Mouse (Mus musculus) left cerebral cortex, adult 18-20 months (tissue): ENCODE measurements at regions not wholly inside any gene's neighbourhood (a gene's known extent, or its start where the extent isn't known, plus 50 kb on each side); places are given as distances from the start of the nearest gene placed in this dataset.

Experiments used
- DNase-seq, 2 experiments: peaks; one replicate each; pipeline ENCODE4 v3.0.0; 2021 to 2022; ENCODE audit warnings: low spot score in 2 of 2, mixed read lengths in 1 of 2

DNA sequence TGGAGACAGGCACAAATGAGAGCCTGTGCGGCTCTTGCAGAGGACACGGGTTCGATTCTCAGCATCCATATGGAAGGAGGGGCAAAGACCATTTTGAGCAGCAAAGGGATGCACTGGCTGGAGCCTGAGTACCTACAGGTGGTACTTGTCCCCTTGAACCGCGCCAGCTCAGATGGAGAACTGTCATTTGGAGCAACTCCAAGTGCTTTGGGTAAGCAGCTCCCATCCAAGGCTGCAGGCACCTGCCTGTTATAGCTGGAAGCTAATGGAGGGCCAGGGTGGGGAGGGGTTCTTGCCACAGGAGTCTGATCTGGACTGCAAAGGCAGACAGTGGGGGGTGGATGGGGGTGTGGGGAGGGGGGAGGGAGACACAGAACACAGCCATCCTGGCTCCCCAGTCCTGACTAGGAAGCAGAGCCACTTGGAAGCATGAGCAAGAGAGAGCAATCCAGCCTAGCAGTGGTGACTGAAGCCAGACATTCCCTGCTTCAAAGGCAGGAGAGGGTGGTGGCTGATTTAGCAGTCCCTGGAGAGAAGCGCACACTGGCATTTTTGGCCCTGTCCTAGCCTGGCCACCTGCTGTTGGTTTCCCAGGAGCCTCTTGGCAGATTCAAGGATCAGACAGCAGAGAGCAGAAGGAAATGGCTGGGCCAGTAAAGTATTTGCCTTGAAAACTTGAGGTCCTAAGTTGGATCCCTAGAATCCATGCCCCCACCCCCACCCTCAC is 112.1 kb upstream of the Sdk2 start:
- no peak for DNase-seq

DNA sequence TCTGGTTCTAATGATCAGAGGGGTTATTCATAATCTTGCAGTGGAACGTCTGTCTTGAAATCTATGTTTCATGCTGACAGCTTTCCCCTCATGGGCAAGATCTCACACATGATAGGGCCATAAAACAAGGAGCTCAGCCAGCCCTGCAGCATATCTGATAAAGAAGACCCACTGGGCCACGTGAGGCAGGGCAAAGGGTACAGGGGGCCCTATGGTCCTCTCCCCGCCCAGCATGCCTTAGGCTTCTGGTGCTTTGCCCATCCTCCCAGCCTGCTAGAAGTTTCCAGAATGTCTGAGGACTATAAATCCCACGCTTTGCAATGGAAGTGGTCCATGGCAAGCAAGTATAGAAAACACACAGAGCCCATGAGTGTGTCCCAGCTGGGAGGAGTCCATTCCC is 110.9 kb upstream of the Sdk2 start:
- DNase-seq: no peak

DNA sequence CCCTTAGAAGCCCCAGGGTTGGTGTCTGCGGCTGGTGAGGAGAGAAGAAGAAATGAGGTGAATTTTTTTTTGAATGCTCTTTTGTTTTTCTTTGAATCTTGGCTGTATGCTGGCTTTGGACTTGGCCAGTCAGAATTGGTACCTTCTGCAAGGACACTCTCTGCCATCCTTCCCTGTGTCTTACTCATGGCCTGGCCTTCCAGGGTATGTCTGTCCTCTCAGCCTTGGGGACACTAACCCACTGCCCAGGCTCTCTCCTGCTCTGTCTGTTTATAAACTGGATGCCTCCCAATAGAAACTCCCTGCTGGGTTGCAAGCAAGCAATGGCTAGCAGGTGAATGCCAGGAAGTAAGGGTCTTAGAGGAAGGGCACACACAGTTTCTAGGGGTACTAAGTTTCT is 110.4 kb upstream of the Sdk2 start:
- no peak for DNase-seq

GRCm38 (mm10) chr11:114176671-114177212 is 109.9 kb upstream of the Sdk2 start:
- peak; percentile 25 to 49 for DNase-seq

- no peak for DNase-seq
Observed at GRCm38 (mm10) chr11:114175437-114176131, 108.7 kb upstream of the Sdk2 start.

DNA sequence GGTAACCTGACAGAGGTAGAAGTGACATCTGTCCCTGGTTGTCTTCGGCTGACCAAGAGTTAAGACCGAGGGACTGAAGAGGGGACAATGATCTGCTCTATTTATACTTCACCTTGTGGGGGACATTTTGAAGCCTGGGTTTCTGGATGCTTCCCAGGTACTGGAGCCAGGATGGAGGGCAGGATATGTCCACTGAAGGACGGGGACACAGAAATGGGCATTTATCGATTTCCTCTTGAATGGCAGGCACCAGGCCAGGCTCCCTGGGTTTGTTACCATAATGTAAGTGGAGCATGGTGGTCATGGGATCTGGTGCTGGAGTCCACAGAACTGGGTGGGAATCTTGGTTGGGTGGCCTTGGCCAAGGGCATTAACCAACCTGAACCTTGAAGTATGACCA is 108.0 kb upstream of the Sdk2 start:
- no peak for DNase-seq

GRCm38 (mm10) chr11:114168231-114168661 is 101.4 kb upstream of the Sdk2 start:
- no peak for DNase-seq

DNA sequence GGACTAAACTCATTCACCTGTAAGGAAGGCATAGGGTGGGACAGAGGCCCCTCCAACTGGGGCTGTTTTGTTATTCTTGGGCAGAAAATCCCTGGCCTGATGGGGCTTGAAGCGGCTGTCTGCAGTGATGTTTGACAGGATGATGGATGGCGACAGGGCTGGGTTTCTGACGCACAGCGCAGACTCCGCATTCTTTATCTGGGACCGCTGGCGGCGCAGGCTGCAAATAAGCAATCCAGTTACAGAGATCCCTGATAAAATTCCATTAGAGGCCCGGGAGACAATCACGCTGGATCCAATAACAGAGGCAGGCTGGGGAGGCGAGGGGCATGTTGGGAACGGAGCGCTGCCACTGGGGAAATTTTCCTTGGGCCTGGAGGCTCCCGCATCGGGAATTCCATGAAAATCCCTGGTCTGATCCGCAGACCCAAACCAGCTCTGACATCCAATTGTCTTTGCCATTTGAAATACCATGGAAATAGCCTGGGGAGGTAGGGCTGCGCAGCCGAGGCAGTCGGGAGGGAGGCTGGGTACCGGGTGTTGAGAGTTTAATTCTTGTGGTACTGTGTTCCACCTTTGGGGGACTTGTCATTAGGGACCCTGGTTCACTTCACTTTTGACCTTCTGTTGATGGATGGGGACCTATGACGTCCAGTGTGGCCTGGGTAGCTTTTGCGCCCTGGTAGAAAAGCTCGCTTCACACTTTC is 99.0 kb upstream of the Sdk2 start:
- no peak for DNase-seq

DNA sequence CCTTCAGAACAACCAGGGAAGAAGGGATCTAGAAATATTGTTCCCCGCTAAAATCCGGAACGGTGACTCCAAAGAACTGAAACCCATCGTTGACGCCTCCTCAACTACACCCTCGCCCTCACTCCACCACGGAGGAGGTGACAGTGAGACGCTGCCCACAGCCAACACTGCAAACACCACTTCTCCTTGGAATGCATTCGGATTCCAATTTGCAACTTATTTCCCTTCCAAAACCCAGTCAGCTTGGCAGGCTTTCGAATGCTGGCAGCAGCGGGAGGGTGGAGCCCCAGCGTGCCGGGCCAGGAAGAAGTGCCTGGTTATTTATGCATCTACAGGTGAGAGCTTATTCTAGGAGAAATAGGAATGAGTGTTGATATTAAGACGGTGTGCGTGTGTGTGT is 85.9 kb upstream of the Sdk2 start:
- peak; percentile 69 to 73 for DNase-seq

DNA sequence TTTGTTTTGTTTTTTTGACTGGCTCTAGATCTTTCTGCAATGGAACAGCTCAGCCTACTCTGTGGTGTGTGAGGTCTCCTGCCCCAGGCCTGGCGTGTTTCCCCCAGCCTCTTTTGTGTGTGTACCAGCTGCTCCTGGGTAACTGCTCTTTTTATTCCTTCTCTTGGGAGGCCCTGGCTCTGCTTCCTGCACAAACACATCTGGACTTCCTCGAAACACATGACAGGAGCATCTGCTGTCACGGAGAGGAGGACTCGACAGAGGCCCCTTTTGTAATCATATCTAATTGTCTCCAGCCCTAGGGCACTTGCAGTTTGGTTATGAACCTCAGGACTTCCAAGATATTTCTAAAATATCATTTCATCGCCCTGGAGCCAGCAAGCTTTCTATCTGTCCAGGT is 79.5 kb upstream of the Sdk2 start:
- no peak for DNase-seq

DNA sequence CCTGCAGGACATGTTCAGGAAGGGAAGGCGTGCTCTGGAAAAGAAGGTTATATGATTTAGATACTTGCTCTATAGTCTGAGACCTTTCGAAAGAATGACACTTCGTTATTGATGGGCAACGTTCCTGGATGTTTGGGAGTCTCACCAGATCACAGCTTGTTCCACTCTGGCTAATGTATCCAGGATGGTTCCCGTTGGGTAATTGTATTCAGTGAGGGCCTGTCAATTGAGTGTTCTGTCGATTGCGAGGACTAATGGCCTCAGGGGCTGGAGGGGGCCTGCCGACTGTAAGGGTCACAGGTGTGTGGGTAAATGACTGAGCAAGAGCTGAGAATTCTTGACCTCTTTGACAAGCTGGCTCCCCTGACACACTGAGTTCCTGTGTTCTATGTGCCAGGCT is 62.4 kb upstream of the Sdk2 start:
- DNase-seq: no peak

DNA sequence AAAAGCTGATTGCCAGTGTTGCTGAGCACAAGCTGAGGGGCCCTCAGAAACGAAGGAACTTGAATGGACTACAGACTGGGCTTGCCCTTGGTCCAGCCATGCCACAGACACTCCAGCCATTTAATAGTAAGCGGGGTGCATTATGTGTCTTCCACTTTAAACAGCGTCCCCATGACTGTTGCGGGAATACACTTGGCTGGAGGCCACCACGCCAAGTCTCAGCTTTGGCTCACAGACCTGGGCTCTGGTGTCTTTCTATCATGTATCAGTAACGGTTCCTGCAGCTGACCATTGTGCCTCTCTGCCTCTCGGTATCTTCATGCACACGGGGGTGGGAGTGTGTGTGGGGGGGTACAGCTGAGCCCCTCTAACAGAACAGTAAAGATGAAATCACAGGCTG is 62.0 kb upstream of the Sdk2 start:
- no peak for DNase-seq

- no peak for DNase-seq
Observed at GRCm38 (mm10) chr11:114127426-114127825, 60.6 kb upstream of the Sdk2 start.

- no peak for DNase-seq
Observed at GRCm38 (mm10) chr11:114122175-114122574, 55.3 kb upstream of the Sdk2 start.

DNA sequence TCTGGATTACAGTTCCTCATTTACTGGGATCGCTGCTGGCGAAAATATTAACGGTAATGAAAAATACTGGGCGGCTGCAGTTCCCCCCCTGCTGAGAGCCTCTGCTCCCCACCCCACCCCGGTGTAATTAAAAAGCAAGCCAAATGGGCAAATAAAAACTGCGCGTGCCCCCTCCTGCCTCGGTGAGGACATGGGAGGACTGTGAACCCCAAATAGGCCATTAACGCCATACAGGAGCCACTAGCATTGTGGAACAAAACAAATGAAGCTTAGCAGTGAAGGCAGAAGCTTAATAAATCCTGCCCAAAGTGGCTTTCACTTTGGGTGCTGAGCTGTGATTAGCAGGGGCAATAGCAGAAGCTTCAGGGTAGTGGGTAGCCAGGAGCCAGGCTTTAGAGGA is 52.3 kb upstream of the Sdk2 start:
- no peak for DNase-seq
